Mouse (Mus musculus) midbrain, embryonic 10.5 days (tissue): ENCODE results near the gene Kng2. TPM values are rescaled to one million over a fixed set of nuclear protein-coding genes. Genes with fewer than 3 reads are reported as not detected.
"Not testable (repeated sequence)": the region's sequence is repeated elsewhere in the genome, so short reads cannot be mapped to it uniquely, and the experiment has no call there.

Source experiments
- DNase-seq: peaks from one replicate; pipeline ENCODE4 v3.0.0-alpha.2; 2017; ENCODE audit warnings: low spot score
- H3K27ac ChIP-seq: fragments of 300-500 bp; sonication (generic); replicated peaks from 2 replicates; pipeline ENCODE4 v1.5.1; 2016; ENCODE audit warnings: mild to moderate bottlenecking
- H3K27me3 ChIP-seq: fragments of 300-500 bp; sonication (generic); 2 replicates; pipeline ENCODE4 v1.6.1; 2016; ENCODE audit warnings: low read depth, mild to moderate bottlenecking; ENCODE audit not compliant: poor library complexity, severe bottlenecking
- H3K36me3 ChIP-seq: fragments of 300-500 bp; sonication (generic); 2 replicates; pipeline ENCODE4 v1.6.1; 2016; ENCODE audit warnings: mild to moderate bottlenecking, moderate library complexity
- H3K4me1 ChIP-seq: fragments of 300-500 bp; sonication (generic); 2 replicates; pipeline ENCODE4 v1.6.1; 2016
- H3K4me3 ChIP-seq: fragments of 300-500 bp; sonication (generic); 2 replicates; pipeline ENCODE4 v1.5.1; 2016; ENCODE audit warnings: mild to moderate bottlenecking, moderate library complexity
- H3K9me3 ChIP-seq: fragments of 300-500 bp; sonication (generic); replicated peaks from 2 replicates; pipeline ENCODE4 v1.6.1; 2016; ENCODE audit warnings: mild to moderate bottlenecking
- WGBS: fragments of 180-500 bp; shearing (Covaris S2); methylation state at CpG from one replicate; pipeline ENCODE4 v1.1.7; 2016; 5-methylcytosine and 5-hydroxymethylcytosine counted together
- polyA plus RNA-seq: library from polyadenylated mRNA; unstranded; fragments of >200 nt; fragmentation: Nextera tagmentation; extraction: Ambion mirVana; gene quantifications from 2 replicates; pipeline ENCODE4 v1.2.1, GENCODE M21; 2016

Kng2 gene
- polyA plus RNA-seq, 1 experiment from 2014 or later = not detected

GRCm38 (mm10) chr16:22950840-22951395, 78.4 kb downstream of the Kng2 start, which contains the start of gene Hrg:
Gene Hrg, plus strand, starts transcription at chr16:22951072.
- DNase-seq = no peak
- WGBS = 92% methylated on average over 6 of the region's 6 CpGs
- Histone ChIP-seq H3K9me3 (no peaks in the 10 kb centered on the region), H3K27ac (no peak within 1 kb of the TSS), H3K27me3 (no peaks in the 10 kb centered on the region), H3K4me1 (peaks cover 7% of the 10 kb centered on the region), H3K36me3 (no peaks in the 10 kb centered on the region), H3K4me3 (no peak within 1 kb of the TSS)

- no peak for DNase-seq
- Histone ChIP-seq H3K9me3 (no peaks in the 10 kb centered on the region), H3K27ac (no peak overlapping the region), H3K27me3 (no peaks in the 10 kb centered on the region), H3K4me1 (no peaks in the 10 kb centered on the region), H3K36me3 (no peaks in the 10 kb centered on the region), H3K4me3 (no peak overlapping the region)
- WGBS = 86% methylated on average over 2 of the region's 2 CpGs
Measured at GRCm38 (mm10) chr16:22947371-22947770, 81.9 kb downstream of the Kng2 start.

- not testable (repeated sequence) for H3K27ac ChIP-seq, H3K27me3 ChIP-seq, H3K4me3 ChIP-seq, DNase-seq, H3K36me3 ChIP-seq, H3K9me3 ChIP-seq, H3K4me1 ChIP-seq
Measured at GRCm38 (mm10) chr16:22941825-22942476, 87.3 kb downstream of the Kng2 start.

- Histone ChIP-seq H3K4me1 (no peaks in the 10 kb centered on the region), H3K9me3 (0 out of 2 replicates have a peak, but pooled peaks cover 3% of the 10 kb centered on the region), H3K27me3 (no peaks in the 10 kb centered on the region), H3K36me3 (no peaks in the 10 kb centered on the region), H3K27ac (no peak overlapping the region), H3K4me3 (no peak overlapping the region)
- no peak for DNase-seq
- 83% methylated on average over 8 of the region's 8 CpGs for whole genome bisulfite sequencing
Measured at GRCm38 (mm10) chr16:22939120-22939695, 90.1 kb downstream of the Kng2 start.

DNA sequence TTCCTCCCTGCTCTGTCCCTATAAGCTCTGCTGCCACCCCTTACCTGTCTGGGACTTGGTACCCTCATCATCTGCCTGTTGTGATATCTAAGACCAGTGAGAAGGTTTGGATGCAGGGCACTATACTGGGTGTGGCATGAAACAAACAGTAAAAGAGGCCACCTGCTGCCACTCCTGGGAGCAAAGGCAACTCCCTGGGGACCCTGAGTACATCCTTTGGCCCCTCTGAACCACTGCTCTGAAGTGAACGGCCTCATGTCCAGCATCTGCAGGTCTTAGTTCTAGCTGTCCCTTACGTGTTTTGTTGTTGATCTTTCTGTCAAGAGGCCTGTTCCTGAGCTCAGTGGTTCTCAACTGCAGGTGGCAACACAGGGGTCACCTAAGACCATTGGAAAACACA, 90.7 kb downstream of the Kng2 start:
- no peak overlapping the region for H3K27ac ChIP-seq

GRCm38 (mm10) chr16:22937631-22938030, 91.7 kb downstream of the Kng2 start:
- Histone ChIP-seq H3K9me3 (0 out of 2 replicates have a peak, but pooled peaks cover 3% of the 10 kb centered on the region), H3K36me3 (no peaks in the 10 kb centered on the region), H3K27ac (no peak overlapping the region), H3K4me3 (no peak overlapping the region), H3K27me3 (no peaks in the 10 kb centered on the region), H3K4me1 (no peaks in the 10 kb centered on the region)
- no peak for DNase-seq
- 92% methylated on average over 12 of the region's 12 CpGs for WGBS

More for the DNA sequence above, 90.7 kb downstream of the Kng2 start:
- H3K9me3 ChIP-seq = 0 out of 2 replicates have a peak, but pooled peaks cover 3% of the 10 kb centered on the region
- DNase-seq = no peak
- WGBS = 83% methylated on average over 2 of the region's 2 CpGs
- no peaks in the 10 kb centered on the region for H3K27me3 ChIP-seq
- H3K36me3 ChIP-seq = no peaks in the 10 kb centered on the region
- no peak overlapping the region for H3K4me3 ChIP-seq
- H3K4me1 ChIP-seq = no peaks in the 10 kb centered on the region

Other genes with a start within 250 kb of the Kng2 start
- 0.16 and 0.22 TPM in 2 replicates for gene Crygs, start 217.9 kb downstream of the Kng2 start, polyA plus RNA-seq
- gene Tbccd1, start 171.8 kb downstream of the Kng2 start, polyA plus RNA-seq = 34.8 and 39.1 TPM in 2 replicates
- gene Dnajb11, start 171.6 kb downstream of the Kng2 start, polyA plus RNA-seq = 86.7 and 100 TPM in 2 replicates
- gene Ahsg, start 138.2 kb downstream of the Kng2 start, polyA plus RNA-seq = not detected in 2 replicates
- not detected in 2 replicates for gene Fetub, start 111.1 kb downstream of the Kng2 start, polyA plus RNA-seq
- 0.09 and 0.12 TPM in 2 replicates for gene Hrg, start 78.4 kb downstream of the Kng2 start, polyA plus RNA-seq
- not detected in 2 replicates for gene Kng1, start 28.4 kb upstream of the Kng2 start, polyA plus RNA-seq
- 154 and 155 TPM in 2 replicates for gene Eif4a2, start 78.0 kb upstream of the Kng2 start, polyA plus RNA-seq
- 238 and 272 TPM in 2 replicates for gene Rfc4, start 98.3 kb upstream of the Kng2 start, polyA plus RNA-seq
- gene Adipoq, start 117.1 kb upstream of the Kng2 start, polyA plus RNA-seq = not detected in 2 replicates
- 17.5 and 23.4 TPM in 2 replicates for gene St6gal1, start 195.3 kb upstream of the Kng2 start, polyA plus RNA-seq